Comparison of ENCODE assay signal across 13 mouse cellular contexts in genomic region chr3:57505991-57506390, GRCm38 (mm10).
DNase-seq lines count a peak whose midpoint lies in the region; ATAC-seq and TF ChIP-seq lines count a peak whose summit lies in the region.
"Had no signal": no experiment of that assay in that cellular context is flagged by ENCODE, and none has a peak within 500 bp of the region (broad histone marks: within the 10 kb centered on the region; RNA-seq: fewer than 3 reads in every experiment).

No protein-coding gene starts in this region.

- H3K27me3 ChIP-seq in heart, adult 2 months (ENCODE audit: control insufficient read depth, insufficient read depth, low read length) = no peaks in the 10 kb centered on the region
- H3K27me3 ChIP-seq in heart, embryonic 12.5 days (replicated peaks) = no peaks in the 10 kb centered on the region
- no peaks in the 10 kb centered on the region for H3K27me3 ChIP-seq in stomach, postnatal 0 days (ENCODE audit: control insufficient read depth, insufficient read depth, low read length)
- H3K27me3 ChIP-seq: limb, embryonic 12.5 days had no signal

- peaks cover 36% of the 10 kb centered on the region for H3K36me3 ChIP-seq in heart, adult 2 months (ENCODE audit: control insufficient read depth, insufficient read depth, low read length)
- 0 out of 2 replicates have a peak, but pooled peaks cover 3% of the 10 kb centered on the region for H3K36me3 ChIP-seq in heart, embryonic 12.5 days
- H3K36me3 ChIP-seq in stomach, postnatal 0 days (ENCODE audit: control insufficient read depth, insufficient read depth, low read length) = no peaks in the 10 kb centered on the region

- no peak for TF ChIP-seq EP300 in heart, adult 2 months (IDR thresholded peaks at IDR 0.05; ENCODE audit: insufficient read depth, low read depth, low read length)
- no peak for TF ChIP-seq EP300 in stomach, postnatal 0 days (optimal IDR thresholded peaks at IDR 0.05)

- ATAC-seq in heart, embryonic 12.5 days (ENCODE audit: insufficient number of reproducible peaks, low FRiP score) = no peak
- no peak for ATAC-seq in stomach, postnatal 0 days (ENCODE audit: low FRiP score, low TSS enrichment)
- no peak for ATAC-seq in megakaryocyte progenitor cell, adult 5-6 weeks (replicated peaks; ENCODE audit: poor library complexity)
- ATAC-seq: CD4-positive, CD25-positive, alpha-beta regulatory T cell, adult 4 months; hindbrain, embryonic 16.5 days had no signal

- H3K27ac ChIP-seq in heart, adult 2 months = peak overlapping the region; percentile 79
- H3K27ac ChIP-seq in heart, embryonic 12.5 days (ENCODE audit: poor library complexity, severe bottlenecking) = no peak overlapping the region
- no peak overlapping the region for H3K27ac ChIP-seq in stomach, postnatal 0 days (replicated peaks)
- H3K27ac ChIP-seq: limb, embryonic 12.5 days had no signal

- DNase-seq in heart, adult 2 months = peak; percentile 56 to 69
- peak; percentile 45 to 61 for DNase-seq in right cerebral cortex, postnatal 10 days (ENCODE audit: low spot score in 2 of 2)
- DNase-seq in right cerebral cortex, postnatal 4 days = no peak
- DNase-seq in gastrocnemius, postnatal 36 days = peak; percentile 64 to 67
- peak; percentile 53 for DNase-seq in skeletal muscle tissue, adult 2 months (ENCODE audit: low read depth, low spot score)
- no peak for DNase-seq in stomach, postnatal 0 days (ENCODE audit: low spot score)
- DNase-seq: lung, postnatal 36 days; thymus, adult 2 months had no signal

- no peak overlapping the region for H3K9ac ChIP-seq in heart, adult 2 months (ENCODE audit: low read depth, low read length)
- H3K9ac ChIP-seq in heart, embryonic 12.5 days = no peak overlapping the region
- H3K9ac ChIP-seq in stomach, postnatal 0 days (ENCODE audit: low read length) = no peak overlapping the region
- H3K9ac ChIP-seq: limb, embryonic 12.5 days had no signal

- peaks cover 33% of the 10 kb centered on the region for H3K4me1 ChIP-seq in heart, adult 2 months (ENCODE audit: control insufficient read depth, insufficient read depth, low read length)
- peaks cover 14% of the 10 kb centered on the region; the same call in 1 of the 2 replicates for H3K4me1 ChIP-seq in heart, embryonic 12.5 days (replicated peaks)
- no peaks in the 10 kb centered on the region for H3K4me1 ChIP-seq in stomach, postnatal 0 days (replicated peaks; ENCODE audit: control insufficient read depth, insufficient read depth)
- H3K4me1 ChIP-seq: limb, embryonic 12.5 days had no signal

- TF ChIP-seq CTCF in heart, adult 2 months (IDR thresholded peaks at IDR 0.05) = no peak
- no peak for TF ChIP-seq CTCF in stomach, postnatal 0 days (IDR thresholded peaks at IDR 0.05; ENCODE audit: low read depth)

- H3K4me3 ChIP-seq in heart, adult 2 months = no peak overlapping the region
- H3K4me3 ChIP-seq in heart, embryonic 12.5 days = no peak overlapping the region
- no peak overlapping the region for H3K4me3 ChIP-seq in stomach, postnatal 0 days (ENCODE audit: low read depth, low read length)
- H3K4me3 ChIP-seq: limb, embryonic 12.5 days had no signal

- H3K4me2 ChIP-seq in heart, embryonic 12.5 days = no peak overlapping the region
- no peak overlapping the region for H3K4me2 ChIP-seq in stomach, postnatal 0 days (replicated peaks; ENCODE audit: low read depth)
- H3K4me2 ChIP-seq: limb, embryonic 12.5 days had no signal

- H3K79me2 ChIP-seq in heart, adult 2 months (replicated peaks; ENCODE audit: control insufficient read depth, insufficient read depth, low read length) = peaks cover 4% of the 10 kb centered on the region

- no peaks in the 10 kb centered on the region for H3K9me3 ChIP-seq in heart, embryonic 12.5 days (replicated peaks)
- no peaks in the 10 kb centered on the region for H3K9me3 ChIP-seq in stomach, postnatal 0 days (ENCODE audit: control insufficient read depth, low read length)
- H3K9me3 ChIP-seq: limb, embryonic 12.5 days had no signal

- WGBS in heart, adult 2 months = 29% methylated on average over 10 of the region's 10 CpGs
- 84% methylated on average over 10 of the region's 10 CpGs for whole genome bisulfite sequencing in heart, embryonic 12.5 days
- WGBS in stomach, postnatal 0 days = 87% methylated on average over 10 of the region's 10 CpGs

- intact Hi-C loops in heart, adult 2 months (cut with DNase I) = loop anchor here (1.0 to 5.0 kb wide), 2 partner anchors 36 to 98 kb away; no protein-coding TSS in a partner anchor
- intact Hi-C loops in gastrocnemius, postnatal 36 days (cut with DNase I) = loop anchor here (5.0 kb wide), 1 partner anchor 34 kb away; no protein-coding TSS in a partner anchor

- no peak for TF ChIP-seq POLR2A in heart, adult 2 months (IDR thresholded peaks at IDR 0.05; ENCODE audit: insufficient read depth, low read depth, low read length)

Comparison
In these comparisons a context has a peak if more than half of its experiments do, and no peak if none do; other contexts are left out.
1. DNase-seq: peak in heart, adult 2 months (2 of 2), right cerebral cortex, postnatal 10 days (2 of 2), gastrocnemius, postnatal 36 days (2 of 2) and skeletal muscle tissue, adult 2 months (single experiment); none in right cerebral cortex, postnatal 4 days (single experiment) and stomach, postnatal 0 days (single experiment).